Mouse (Mus musculus): Measurements from ENCODE around the gene Ptprd.
"Not testable (repeated sequence)": the region's sequence is repeated elsewhere in the genome, so short reads cannot be mapped to it uniquely, and the experiment has no call there.

Gene Ptprd

GRCm38 (mm10) chr4:76449466-76450350 is 1762.1 kb downstream of the Ptprd start:
- in situ Hi-C loops (cut with MboI): no loop called here

GRCm38 (mm10) chr4:76448678-76449465 is 1762.9 kb downstream of the Ptprd start:
- in situ Hi-C loops (cut with MboI): no loop called here

GRCm38 (mm10) chr4:76447396-76447795 is 1764.4 kb downstream of the Ptprd start:
- in situ Hi-C loops (cut with MboI): no loop called here

- in situ Hi-C loops (cut with MboI): no loop called here
These were observed 1767.0 kb downstream of the Ptprd start for GRCm38 (mm10) chr4:76444778-76445177.

GRCm38 (mm10) chr4:76443553-76443952 is 1768.2 kb downstream of the Ptprd start:
- in situ Hi-C loops (cut with MboI): no loop called here

GRCm38 (mm10) chr4:76440791-76441364 is 1770.9 kb downstream of the Ptprd start:
- in situ Hi-C loops (cut with MboI): no loop called here

- in situ Hi-C loops (cut with MboI): no loop called here
These were observed 1773.2 kb downstream of the Ptprd start for GRCm38 (mm10) chr4:76438496-76439079.

GRCm38 (mm10) chr4:76438068-76438467 is 1773.7 kb downstream of the Ptprd start:
- in situ Hi-C loops (cut with MboI): no loop called here

GRCm38 (mm10) chr4:76435920-76436319 is 1775.8 kb downstream of the Ptprd start:
- in situ Hi-C loops (cut with MboI): no loop called here

GRCm38 (mm10) chr4:76429769-76430168 is 1782.0 kb downstream of the Ptprd start:
- in situ Hi-C loops (cut with MboI): no loop called here

GRCm38 (mm10) chr4:76427036-76427435 is 1784.7 kb downstream of the Ptprd start:
- in situ Hi-C loops (cut with MboI): not testable (repeated sequence)

GRCm38 (mm10) chr4:76425230-76425575 is 1786.6 kb downstream of the Ptprd start:
- in situ Hi-C loops (cut with MboI): no loop called here

- in situ Hi-C loops (cut with MboI): no loop called here
These were observed 1787.2 kb downstream of the Ptprd start for GRCm38 (mm10) chr4:76424324-76425229.

- in situ Hi-C loops (cut with MboI): no loop called here
These were observed 1789.6 kb downstream of the Ptprd start for GRCm38 (mm10) chr4:76422113-76422512.

- in situ Hi-C loops (cut with MboI): no loop called here
These were observed 1792.1 kb downstream of the Ptprd start for GRCm38 (mm10) chr4:76419641-76420040.

GRCm38 (mm10) chr4:76417676-76418075 is 1794.1 kb downstream of the Ptprd start:
- in situ Hi-C loops (cut with MboI): no loop called here

- in situ Hi-C loops (cut with MboI): no loop called here
These were observed 1796.1 kb downstream of the Ptprd start for GRCm38 (mm10) chr4:76415624-76416023.

GRCm38 (mm10) chr4:76414591-76414990 is 1797.2 kb downstream of the Ptprd start:
- in situ Hi-C loops (cut with MboI): no loop called here

GRCm38 (mm10) chr4:76410053-76410452 is 1801.7 kb downstream of the Ptprd start:
- in situ Hi-C loops (cut with MboI): no loop called here

GRCm38 (mm10) chr4:76409159-76409558 is 1802.6 kb downstream of the Ptprd start:
- in situ Hi-C loops (cut with MboI): no loop called here

- in situ Hi-C loops (cut with MboI): no loop called here
These were observed 1805.8 kb downstream of the Ptprd start for GRCm38 (mm10) chr4:76405862-76406454.
